Mouse (Mus musculus) forebrain, embryonic 11.5 days (tissue): ENCODE data around the gene Prkch. TPM values are rescaled to one million over a fixed set of nuclear protein-coding genes. Genes with fewer than 3 reads are reported as not detected.

Source experiments
- ATAC-seq: fragments of 200-750 bp; cut with Nextera tagmentation; replicated peaks from 2 replicates; pipeline ENCODE4 v1.8.0; 2017; ENCODE audit warnings: moderate TSS enrichment; ENCODE audit not compliant: low FRiP score
- DNase-seq: peaks from one replicate; pipeline ENCODE4 v3.0.0-alpha.2; 2017; ENCODE audit warnings: low spot score
- H3K27ac ChIP-seq: fragments of 300-500 bp; sonication (generic); 2 replicates; pipeline ENCODE4 v1.5.1; 2014; ENCODE audit warnings: low read depth, low read length
- H3K27me3 ChIP-seq: fragments of 300-500 bp; sonication (generic); 2 replicates; pipeline ENCODE4 v1.6.1; 2014; ENCODE audit warnings: mild to moderate bottlenecking, low read length, mixed read lengths; ENCODE audit not compliant: control insufficient read depth, insufficient read depth
- H3K36me3 ChIP-seq: fragments of 300-500 bp; sonication (generic); 2 replicates; pipeline ENCODE4 v1.6.1; 2014; ENCODE audit warnings: mild to moderate bottlenecking, low read length, moderate library complexity, mixed read lengths; ENCODE audit not compliant: control insufficient read depth, insufficient read depth
- H3K4me1 ChIP-seq: fragments of 300-500 bp; sonication (generic); replicated peaks from 2 replicates; pipeline ENCODE4 v1.6.1; 2014; ENCODE audit warnings: low read length, mixed read lengths; ENCODE audit not compliant: control insufficient read depth, insufficient read depth
- H3K4me2 ChIP-seq: fragments of 300-500 bp; sonication (generic); 2 replicates; pipeline ENCODE4 v1.6.1; 2014; ENCODE audit warnings: low read depth, mild to moderate bottlenecking, low read length, moderate library complexity, mixed read lengths; ENCODE audit not compliant: severe bottlenecking
- H3K4me3 ChIP-seq: fragments of 300-500 bp; sonication (generic); 2 replicates; pipeline ENCODE4 v1.5.1; 2014; ENCODE audit warnings: low read depth, low read length
- H3K9ac ChIP-seq: fragments of 300-500 bp; sonication (generic); 2 replicates; pipeline ENCODE4 v1.6.1; 2014; ENCODE audit warnings: low read length
- H3K9me3 ChIP-seq: fragments of 300-500 bp; sonication (generic); 2 replicates; pipeline ENCODE4 v1.6.1; 2016; ENCODE audit warnings: low read length, mixed read lengths; ENCODE audit not compliant: control insufficient read depth
- WGBS: fragments of 180-500 bp; shearing (Covaris S2); extraction: QIAGEN DNeasy Blood & Tissue Kit; methylation state at CpG from one replicate; pipeline ENCODE4 v1.1.7; 2014; 5-methylcytosine and 5-hydroxymethylcytosine counted together
- polyA plus RNA-seq: library from polyadenylated mRNA; unstranded; fragments of >200 nt; fragmentation: Nextera tagmentation; extraction: Ambion mirVana; gene quantifications from 2 replicates; pipeline ENCODE4 v1.2.1, GENCODE M21; 2014

The Prkch gene
- polyA plus RNA-seq, 1 experiment from 2014 or later, result 5.6 TPM

DNA sequence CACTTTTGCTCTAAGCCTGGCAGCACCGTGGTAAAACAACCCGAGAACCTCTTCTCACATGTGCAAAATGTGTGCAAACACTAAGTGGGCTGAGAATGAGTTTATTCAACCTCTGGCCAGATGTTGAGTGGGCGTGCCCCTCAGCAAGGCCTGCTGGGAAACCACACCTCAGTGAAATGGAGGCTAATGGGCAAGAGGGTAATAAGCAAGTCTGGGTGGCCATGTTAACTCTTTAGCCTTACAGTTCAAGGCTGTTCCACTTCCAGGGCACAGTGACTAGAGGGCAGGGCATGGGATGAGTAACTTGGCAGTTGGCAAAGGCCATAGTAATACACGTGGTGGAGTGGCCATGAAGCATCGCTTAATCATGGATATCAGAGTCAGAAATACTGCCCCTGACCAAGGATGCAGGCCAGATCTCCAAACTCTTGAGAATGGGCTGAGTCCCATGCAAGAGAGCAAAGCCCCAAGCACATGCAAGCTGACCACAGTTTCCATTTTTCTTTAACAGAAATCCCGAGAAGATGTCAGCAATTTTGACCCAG, 191.9 kb downstream of the Prkch start:
- no peak overlapping the region for H3K9ac ChIP-seq
- no peaks in the 10 kb centered on the region for H3K27me3 ChIP-seq
- no peaks in the 10 kb centered on the region for H3K36me3 ChIP-seq
- ATAC-seq, result no peak
- WGBS, result 90% methylated on average over 6 of the region's 6 CpGs
- no peak overlapping the region for H3K27ac ChIP-seq
- DNase-seq, result no peak
- no peak overlapping the region for H3K4me2 ChIP-seq
- H3K9me3 ChIP-seq, result no peaks in the 10 kb centered on the region
- H3K4me3 ChIP-seq, result no peak overlapping the region
- H3K4me1 ChIP-seq, result no peaks in the 10 kb centered on the region

GRCm38 (mm10) chr12:73777673-73778072, 193.1 kb downstream of the Prkch start:
- Histone ChIP-seq H3K9ac (no peak overlapping the region), H3K27ac (no peak overlapping the region), H3K9me3 (no peaks in the 10 kb centered on the region), H3K27me3 (no peaks in the 10 kb centered on the region), H3K36me3 (no peaks in the 10 kb centered on the region), H3K4me1 (no peaks in the 10 kb centered on the region), H3K4me3 (no peak overlapping the region), H3K4me2 (no peak overlapping the region)
- ATAC-seq (no peak), DNase-seq (no peak)
- WGBS, result 90% methylated on average over 11 of the region's 11 CpGs

DNA sequence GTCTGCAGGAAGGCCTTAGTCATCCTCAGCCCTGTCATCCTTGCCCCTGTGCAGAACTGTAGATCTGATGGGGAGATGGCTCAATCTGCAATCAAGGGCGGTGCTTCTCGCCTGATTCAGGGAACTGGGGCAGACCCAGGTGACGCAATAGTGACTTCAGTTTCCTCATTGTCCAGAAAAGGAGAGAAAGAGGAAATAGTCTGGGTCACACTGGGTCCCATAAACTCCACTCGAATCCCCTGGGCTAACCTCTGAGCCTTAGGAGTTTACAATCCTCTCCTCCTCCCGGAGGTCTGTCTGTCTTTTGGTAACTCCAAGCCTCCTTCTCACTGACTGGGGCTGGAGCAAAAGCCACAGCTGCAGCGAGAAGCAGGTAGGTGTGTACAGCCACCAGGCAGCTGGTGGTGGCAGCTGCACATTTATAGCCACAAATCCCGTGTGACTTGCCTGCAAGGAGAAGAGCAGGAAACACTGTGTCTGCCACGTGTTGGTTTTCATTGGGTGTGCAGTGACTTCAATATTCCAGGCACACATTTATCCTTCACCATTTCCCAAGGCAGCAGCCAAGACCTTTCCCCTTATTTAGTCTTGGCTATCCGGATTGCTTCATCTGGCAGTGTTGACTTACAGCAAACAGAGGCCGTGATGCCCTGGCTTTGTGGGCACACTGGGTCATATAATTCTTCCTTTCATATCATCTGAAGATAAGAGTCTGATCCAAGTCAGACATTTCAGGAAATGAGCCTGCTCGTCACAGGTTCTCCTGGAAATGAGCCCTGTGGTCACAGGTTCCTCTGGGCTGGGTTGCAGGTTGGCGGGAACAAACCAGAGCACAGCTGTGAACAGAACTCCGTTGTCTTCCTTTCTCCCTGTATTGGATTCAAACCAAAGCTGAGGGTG, 195.0 kb downstream of the Prkch start:
- Histone ChIP-seq H3K27ac (no peak overlapping the region), H3K9me3 (no peaks in the 10 kb centered on the region), H3K9ac (no peak overlapping the region), H3K4me1 (no peaks in the 10 kb centered on the region), H3K4me2 (no peak overlapping the region), H3K36me3 (no peaks in the 10 kb centered on the region), H3K4me3 (no peak overlapping the region), H3K27me3 (no peaks in the 10 kb centered on the region)
- ATAC-seq, result no peak
- DNase-seq, result no peak
- WGBS, result 78% methylated on average over 13 of the region's 13 CpGs

GRCm38 (mm10) chr12:73781425-73782032, 196.9 kb downstream of the Prkch start:
- DNase-seq, result no peak
- Histone ChIP-seq H3K4me3 (no peak overlapping the region), H3K4me2 (no peak overlapping the region), H3K4me1 (no peaks in the 10 kb centered on the region), H3K27me3 (no peaks in the 10 kb centered on the region), H3K9ac (no peak overlapping the region), H3K27ac (no peak overlapping the region), H3K9me3 (no peaks in the 10 kb centered on the region), H3K36me3 (no peaks in the 10 kb centered on the region)
- 83% methylated on average over 6 of the region's 6 CpGs for WGBS
- ATAC-seq, result no peak

DNA sequence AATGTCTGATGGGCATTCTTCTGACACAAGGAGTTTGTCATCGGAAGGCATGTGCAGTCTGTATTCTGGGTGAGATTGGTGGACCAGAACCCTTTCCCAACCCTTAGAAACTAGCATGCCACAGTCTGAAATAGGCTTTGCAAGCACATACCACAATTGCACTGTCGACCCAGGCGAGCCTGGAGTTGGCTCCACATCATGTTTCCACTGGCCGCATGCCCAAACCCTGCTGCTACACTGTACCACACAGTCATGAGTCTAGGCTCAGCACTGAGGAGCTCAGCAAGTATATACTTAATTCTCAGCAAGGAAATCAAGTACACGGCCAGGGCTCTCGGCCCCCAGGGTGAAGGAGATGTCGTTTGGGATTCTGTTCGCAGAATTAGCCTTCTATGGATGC, 202.3 kb downstream of the Prkch start:
- H3K9me3 ChIP-seq, result no peaks in the 10 kb centered on the region
- DNase-seq, result no peak
- no peak overlapping the region for H3K27ac ChIP-seq
- no peaks in the 10 kb centered on the region for H3K36me3 ChIP-seq
- no peak for ATAC-seq
- WGBS, result 90% methylated on average over 8 of the region's 8 CpGs
- no peaks in the 10 kb centered on the region for H3K4me1 ChIP-seq
- H3K4me3 ChIP-seq, result no peak overlapping the region
- no peak overlapping the region for H3K9ac ChIP-seq
- H3K27me3 ChIP-seq, result no peaks in the 10 kb centered on the region
- H3K4me2 ChIP-seq, result no peak overlapping the region

DNA sequence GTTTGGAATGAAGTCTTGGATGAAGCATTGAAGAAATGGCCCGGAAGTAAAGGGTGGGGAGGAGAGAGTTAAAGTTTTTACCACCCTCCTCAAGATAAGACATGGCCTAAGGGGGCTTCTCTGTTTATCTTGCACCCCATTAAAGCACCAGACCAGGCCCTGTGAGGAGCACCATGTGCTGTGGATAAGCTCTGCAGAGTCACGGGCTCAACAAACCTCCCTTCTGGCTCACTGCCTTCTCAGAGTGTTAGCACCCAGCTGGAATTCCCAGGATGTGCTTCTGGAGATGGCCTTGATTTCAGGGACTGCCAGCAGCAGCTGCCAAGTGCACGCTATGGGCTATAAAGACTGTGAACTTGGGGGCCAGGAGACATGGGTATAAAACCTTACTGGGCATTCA, 204.3 kb downstream of the Prkch start:
- no peaks in the 10 kb centered on the region for H3K9me3 ChIP-seq
- 75% methylated on average over 3 of the region's 3 CpGs for WGBS
- no peak overlapping the region for H3K27ac ChIP-seq
- H3K36me3 ChIP-seq, result no peaks in the 10 kb centered on the region
- 0 out of 2 replicates have a peak, but pooled peaks cover 2% of the 10 kb centered on the region for H3K4me1 ChIP-seq
- H3K4me2 ChIP-seq, result no peak overlapping the region
- no peak overlapping the region for H3K4me3 ChIP-seq
- ATAC-seq, result no peak
- no peaks in the 10 kb centered on the region for H3K27me3 ChIP-seq
- no peak overlapping the region for H3K9ac ChIP-seq
- DNase-seq, result no peak

- H3K4me2 ChIP-seq, result no peak overlapping the region
- H3K4me1 ChIP-seq, result peaks cover 7% of the 10 kb centered on the region; the same call in 1 of the 2 replicates
- WGBS, result 76% methylated on average over 5 of the region's 5 CpGs
- H3K36me3 ChIP-seq, result no peaks in the 10 kb centered on the region
- no peak overlapping the region for H3K9ac ChIP-seq
- H3K27me3 ChIP-seq, result no peaks in the 10 kb centered on the region
- DNase-seq, result no peak
- ATAC-seq, result no peak
- H3K4me3 ChIP-seq, result no peak overlapping the region
- H3K9me3 ChIP-seq, result no peaks in the 10 kb centered on the region
- no peak overlapping the region for H3K27ac ChIP-seq
Measured at GRCm38 (mm10) chr12:73790571-73791108, 206.0 kb downstream of the Prkch start.

DNA sequence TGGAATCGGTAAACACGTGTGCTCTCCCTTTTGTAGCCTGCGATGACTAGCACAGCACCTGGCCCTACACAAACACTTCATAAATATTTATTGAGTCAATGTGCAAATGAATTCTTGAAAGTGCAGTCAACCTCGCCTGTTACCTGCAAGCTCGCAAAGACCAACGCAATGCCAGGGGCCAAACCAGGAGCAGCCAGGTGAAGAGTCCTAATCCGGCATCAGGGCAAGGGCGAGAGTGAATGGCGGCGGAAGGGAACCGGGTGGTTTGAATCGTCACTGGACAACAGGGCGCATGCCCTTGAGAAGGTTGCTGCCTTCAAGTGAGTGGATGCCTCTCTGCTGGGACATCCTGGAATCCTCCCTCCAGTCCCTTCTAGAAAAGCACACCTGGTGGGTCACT, 208.6 kb downstream of the Prkch start:
- no peak overlapping the region for H3K4me3 ChIP-seq
- H3K4me1 ChIP-seq, result peaks cover 7% of the 10 kb centered on the region; the same call in 1 of the 2 replicates
- no peak overlapping the region for H3K9ac ChIP-seq
- 48% methylated on average over 13 of the region's 13 CpGs for WGBS
- no peaks in the 10 kb centered on the region for H3K36me3 ChIP-seq
- no peak overlapping the region for H3K4me2 ChIP-seq
- no peaks in the 10 kb centered on the region for H3K9me3 ChIP-seq
- no peak for ATAC-seq
- no peak for DNase-seq
- H3K27ac ChIP-seq, result no peak overlapping the region
- H3K27me3 ChIP-seq, result no peaks in the 10 kb centered on the region
